Mouse (Mus musculus): ENCODE measurements around the gene Fdx1. TPM values are rescaled to one million over a fixed set of nuclear protein-coding genes. Genes with fewer than 3 reads are reported as not detected.

Gene Fdx1
- total and polyA plus RNA-seq, 3 experiments = 41.6 to 69.2 (median 51.1) TPM

DNA sequence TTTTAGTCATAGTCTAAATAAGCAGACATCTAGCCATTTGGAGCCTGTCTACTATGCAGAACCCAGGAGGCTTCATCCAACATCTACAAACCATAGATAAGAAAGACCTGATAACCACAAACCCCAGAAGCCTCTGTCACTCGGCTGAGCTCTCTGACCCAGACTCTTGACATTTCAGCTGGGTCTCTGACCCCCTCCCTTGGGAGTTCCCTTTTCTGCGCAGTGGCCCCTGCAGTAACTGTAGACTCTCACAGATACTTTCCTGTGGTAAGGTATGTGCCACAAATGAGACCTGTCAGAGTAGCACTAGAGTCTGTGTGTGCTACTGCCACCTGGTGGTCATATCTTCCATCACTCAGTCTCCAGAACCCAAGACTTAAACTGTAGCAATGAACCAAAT is 54.5 kb downstream of the Fdx1 start:
- peak; percentile 89 for DNase-seq (ENCODE audit: extremely low read depth)
- peaks cover 0 to 11% of the 10 kb centered on the region in 2 experiments; a peak in 2 of 4 replicates for H3K4me1 ChIP-seq (ENCODE audit: control insufficient read depth in 1 of 2, insufficient read depth in 2 of 2)
- in situ Hi-C loops (cut with MboI; ENCODE audit: low pct_ligation_motif_present, low pct_unique_long_range_greater_than_20kb, low sequenced_read_pairs) (loop anchor here (25.0 kb wide), 3 partner anchors 122 to 747 kb away; partner anchors contain the start of genes 1810046K07Rik and Gm32742), dilution Hi-C loops (cut with MboI; ENCODE audit: extremely low pct_ligation_motif_present, extremely low pct_unique_long_range_greater_than_20kb, low sequenced_read_pairs) (no loop called here)
- TF ChIP-seq ELF1 (IDR thresholded peaks at IDR 0.05; ENCODE audit: low read depth, low read length) (no peak; the same call in 1 of the 2 replicates), ZMIZ1 (IDR thresholded peaks at IDR 0.05; ENCODE audit: low read depth, low read length) (no peak), EP300 (IDR thresholded peaks at IDR 0.05; ENCODE audit: low read length) (peak; percentile 44), RAD21 (IDR thresholded peaks at IDR 0.05; ENCODE audit: low read depth, low read length) (peak; percentile 92), ZC3H11A (IDR thresholded peaks at IDR 0.05; ENCODE audit: low read depth, low read length) (peak; percentile 73), BHLHE40 (IDR thresholded peaks at IDR 0.05; ENCODE audit: low read depth, low read length) (peak; percentile 52), RCOR1 (conservative IDR thresholded peaks at IDR 0.05; ENCODE audit: low read depth, low read length) (no peak), MYC (IDR thresholded peaks at IDR 0.05; ENCODE audit: low read depth, low read length) (peak; percentile 37; the same call in 1 of the 2 replicates), UBTF (IDR thresholded peaks at IDR 0.05; ENCODE audit: low read depth, low read length) (no peak), CHD1 (IDR thresholded peaks at IDR 0.05; ENCODE audit: low read depth, low read length) (no peak), CTCF (conservative IDR thresholded peaks at IDR 0.05 in 1 of 2, IDR thresholded peaks at IDR 0.05 in 1 of 2; ENCODE audit: low read depth in 2 of 2, low read length in 2 of 2) (peak; percentile 79 to 94), ZKSCAN1 (IDR thresholded peaks at IDR 0.05; ENCODE audit: borderline replicate concordance, low read depth, low read length) (no peak), MAX (IDR thresholded peaks at IDR 0.05; ENCODE audit: low read length) (no peak), NRF1 (IDR thresholded peaks at IDR 0.05; ENCODE audit: low read depth, low read length) (0 out of 2 replicates have a peak, but pooled peaks have one; percentile 22), SIN3A (IDR thresholded peaks at IDR 0.05; ENCODE audit: low read length) (peak; percentile 81), CHD2 (IDR thresholded peaks at IDR 0.05; ENCODE audit: low read length) (no peak), IRF4 (IDR thresholded peaks at IDR 0.05; ENCODE audit: low read depth, low read length) (peak; percentile 54; the same call in 1 of the 2 replicates), TCF12 (IDR thresholded peaks at IDR 0.05; ENCODE audit: low read depth, low read length) (peak; percentile 50; the same call in 1 of the 2 replicates), E2F4 (IDR thresholded peaks at IDR 0.05; ENCODE audit: insufficient replicate concordance, low read depth, low read length) (0 out of 2 replicates have a peak, but pooled peaks have one; percentile 23), USF2 (conservative IDR thresholded peaks at IDR 0.05; ENCODE audit: low read depth, low read length) (no peak), NELFE (IDR thresholded peaks at IDR 0.05; ENCODE audit: low read depth, low read length) (peak; percentile 20; the same call in 1 of the 2 replicates), POLR2A (IDR thresholded peaks at IDR 0.05; ENCODE audit: low read depth, low read length) (no peak), ETS1 (conservative IDR thresholded peaks at IDR 0.05; ENCODE audit: low read depth, low read length) (peak; percentile 56; the same call in 1 of the 2 replicates), MAZ (IDR thresholded peaks at IDR 0.05; ENCODE audit: low read depth, low read length) (peak; percentile 71; the same call in 1 of the 2 replicates), POLR2AphosphoS2 (IDR thresholded peaks at IDR 0.05; ENCODE audit: low read depth, low read length) (no peak), KAT2A (IDR thresholded peaks at IDR 0.05; ENCODE audit: insufficient replicate concordance, low read length) (no peak), TBP (conservative IDR thresholded peaks at IDR 0.05; ENCODE audit: low read depth, low read length) (no peak), SMC3 (IDR thresholded peaks at IDR 0.05; ENCODE audit: low read depth, low read length) (peak; percentile 98), MEF2A (IDR thresholded peaks at IDR 0.05; ENCODE audit: borderline replicate concordance, low read depth, low read length) (peak; percentile 29; the same call in 1 of the 2 replicates)
- H3K4me3 ChIP-seq (replicated peaks in 1 of 3; ENCODE audit: low read depth in 2 of 3, low read length in 2 of 3, poor library complexity in 1 of 3) = no peak overlapping the region
- no peaks in the 10 kb centered on the region for H3K79me2 ChIP-seq (replicated peaks; ENCODE audit: control insufficient read depth, extremely low read depth, insufficient read depth, poor library complexity, severe bottlenecking)
- H3K9me3 ChIP-seq (replicated peaks; ENCODE audit: low read length) = no peaks in the 10 kb centered on the region
- no peaks in the 10 kb centered on the region for H3K27me3 ChIP-seq (replicated peaks)
- no peak overlapping the region for H3K4me2 ChIP-seq (ENCODE audit: insufficient read depth, low read depth, poor library complexity, severe bottlenecking)
- H3K36me3 ChIP-seq (replicated peaks in 1 of 2; ENCODE audit: control insufficient read depth in 1 of 2, insufficient read depth in 1 of 2, low read length in 1 of 2) = no peaks in the 10 kb centered on the region
- H3K27ac ChIP-seq (ENCODE audit: insufficient read depth, low read depth) = no peak overlapping the region
- H3K9ac ChIP-seq (ENCODE audit: insufficient read depth, low read depth) = no peak overlapping the region

Data from CH12.LX (cell line).